Mouse (Mus musculus): ENCODE results near the gene Ropn1.
"Not testable (repeated sequence)": the region's sequence is repeated elsewhere in the genome, so short reads cannot be mapped to it uniquely, and the experiment has no call there.

The Ropn1 gene

GRCm38 (mm10) chr16:34649621-34650020 lies at the start of gene Ropn1:
Gene Ropn1 (plus strand): TSS chr16:34649921.
- in situ Hi-C loops (cut with MboI, MseI), result no loop called here

- in situ Hi-C loops (cut with MboI, MseI), result no loop called here
Measured at GRCm38 (mm10) chr16:34601954-34602353, 47.8 kb upstream of the Ropn1 start.

GRCm38 (mm10) chr16:34603076-34603475 lies 46.6 kb upstream of the Ropn1 start:
- in situ Hi-C loops (cut with MboI, MseI), result no loop called here

- in situ Hi-C loops (cut with MboI, MseI), result no loop called here
Measured at GRCm38 (mm10) chr16:34603854-34604253, 45.9 kb upstream of the Ropn1 start.

- in situ Hi-C loops (cut with MboI, MseI), result no loop called here
Measured at GRCm38 (mm10) chr16:34605679-34606078, 44.0 kb upstream of the Ropn1 start.

- in situ Hi-C loops (cut with MboI, MseI), result no loop called here
Measured at GRCm38 (mm10) chr16:34610137-34610536, 39.6 kb upstream of the Ropn1 start.

- in situ Hi-C loops (cut with MboI, MseI), result no loop called here
Measured at GRCm38 (mm10) chr16:34614021-34614420, 35.7 kb upstream of the Ropn1 start.

- in situ Hi-C loops (cut with MboI, MseI), result no loop called here
Measured at GRCm38 (mm10) chr16:34627591-34627990, 22.1 kb upstream of the Ropn1 start.

- in situ Hi-C loops (cut with MboI, MseI), result no loop called here
Measured at GRCm38 (mm10) chr16:34628397-34628796, 21.3 kb upstream of the Ropn1 start.

- in situ Hi-C loops (cut with MboI, MseI), result no loop called here
Measured at GRCm38 (mm10) chr16:34635557-34635956, 14.2 kb upstream of the Ropn1 start.

GRCm38 (mm10) chr16:34643511-34644259 lies 6.0 kb upstream of the Ropn1 start:
- in situ Hi-C loops (cut with MboI, MseI), result no loop called here

GRCm38 (mm10) chr16:34653023-34653422 lies 3.3 kb downstream of the Ropn1 start:
- in situ Hi-C loops (cut with MboI, MseI), result no loop called here

- in situ Hi-C loops (cut with MboI, MseI), result not testable (repeated sequence)
Measured at GRCm38 (mm10) chr16:34657566-34657965, 7.8 kb downstream of the Ropn1 start.

GRCm38 (mm10) chr16:34657983-34658382 lies 8.3 kb downstream of the Ropn1 start:
- in situ Hi-C loops (cut with MboI, MseI), result no loop called here

- in situ Hi-C loops (cut with MboI, MseI), result no loop called here
Measured at GRCm38 (mm10) chr16:34658388-34658787, 8.7 kb downstream of the Ropn1 start.

- in situ Hi-C loops (cut with MboI, MseI), result no loop called here
Measured at GRCm38 (mm10) chr16:34664553-34664952, 14.8 kb downstream of the Ropn1 start.

GRCm38 (mm10) chr16:34667031-34667726 lies 17.5 kb downstream of the Ropn1 start:
- in situ Hi-C loops (cut with MboI, MseI), result loop anchor here (5.0 kb wide), 1 partner anchor 35 kb away; no protein-coding TSS in a partner anchor

- in situ Hi-C loops (cut with MboI, MseI), result loop anchor here (5.0 kb wide), 1 partner anchor 34 kb away; no protein-coding TSS in a partner anchor
Measured at GRCm38 (mm10) chr16:34668341-34668740, 18.6 kb downstream of the Ropn1 start.

GRCm38 (mm10) chr16:34671966-34672365 lies 22.2 kb downstream of the Ropn1 start:
- in situ Hi-C loops (cut with MboI, MseI), result no loop called here

GRCm38 (mm10) chr16:34672822-34673221 lies 23.1 kb downstream of the Ropn1 start:
- in situ Hi-C loops (cut with MboI, MseI), result no loop called here

GRCm38 (mm10) chr16:34674365-34674764 lies 24.6 kb downstream of the Ropn1 start:
- in situ Hi-C loops (cut with MboI, MseI), result no loop called here

GRCm38 (mm10) chr16:34681823-34682222 lies 32.1 kb downstream of the Ropn1 start:
- in situ Hi-C loops (cut with MboI, MseI), result loop anchor here (25.0 kb wide), 1 partner anchor 1255 kb away; the partner anchor contains the start of genes Dtx3l and Parp9

- in situ Hi-C loops (cut with MboI, MseI), result loop anchor here (25.0 kb wide), 1 partner anchor 1247 kb away; the partner anchor contains the start of genes Dtx3l and Parp9
Measured at GRCm38 (mm10) chr16:34689879-34690278, 40.2 kb downstream of the Ropn1 start.
